Mouse (Mus musculus): Measurements from ENCODE around the gene Arl15.

The Arl15 gene

GRCm38 (mm10) chr13:113869212-113870205 lies 75.2 kb downstream of the Arl15 start:
- no peak for DNase-seq (ENCODE audit: low spot score in 2 of 2)

- DNase-seq (ENCODE audit: low spot score in 2 of 2), result no peak
These were observed 76.1 kb downstream of the Arl15 start for GRCm38 (mm10) chr13:113870403-113870802.

- no peak for DNase-seq (ENCODE audit: low spot score in 2 of 2)
These were observed 77.5 kb downstream of the Arl15 start for GRCm38 (mm10) chr13:113871853-113872252.

- DNase-seq (ENCODE audit: low spot score in 2 of 2), result no peak
These were observed 81.4 kb downstream of the Arl15 start for GRCm38 (mm10) chr13:113875724-113876123.

- DNase-seq (ENCODE audit: low spot score in 2 of 2), result peak; percentile 22 to 54
These were observed 83.1 kb downstream of the Arl15 start for GRCm38 (mm10) chr13:113877420-113877819.

- DNase-seq (ENCODE audit: low spot score in 2 of 2), result no peak
These were observed 84.3 kb downstream of the Arl15 start for GRCm38 (mm10) chr13:113878571-113878970.

- no peak for DNase-seq (ENCODE audit: low spot score in 2 of 2)
These were observed 85.5 kb downstream of the Arl15 start for GRCm38 (mm10) chr13:113879651-113880327.

GRCm38 (mm10) chr13:113880564-113881171 lies 86.4 kb downstream of the Arl15 start:
- no peak for DNase-seq (ENCODE audit: low spot score in 2 of 2)

- no peak for DNase-seq (ENCODE audit: low spot score in 2 of 2)
These were observed 88.7 kb downstream of the Arl15 start for GRCm38 (mm10) chr13:113882959-113883358.

- DNase-seq (ENCODE audit: low spot score in 2 of 2), result no peak
These were observed 92.8 kb downstream of the Arl15 start for GRCm38 (mm10) chr13:113887090-113887489.

GRCm38 (mm10) chr13:113888126-113888525 lies 93.8 kb downstream of the Arl15 start:
- DNase-seq (ENCODE audit: low spot score in 2 of 2), result no peak

GRCm38 (mm10) chr13:113888704-113889103 lies 94.4 kb downstream of the Arl15 start:
- DNase-seq (ENCODE audit: low spot score in 2 of 2), result no peak

- DNase-seq (ENCODE audit: low spot score in 2 of 2), result no peak
These were observed 95.1 kb downstream of the Arl15 start for GRCm38 (mm10) chr13:113889140-113890055.

- DNase-seq (ENCODE audit: low spot score in 2 of 2), result no peak
These were observed 102.4 kb downstream of the Arl15 start for GRCm38 (mm10) chr13:113896684-113897083.

GRCm38 (mm10) chr13:113897498-113897897 lies 103.2 kb downstream of the Arl15 start:
- DNase-seq (ENCODE audit: low spot score in 2 of 2), result no peak

- DNase-seq (ENCODE audit: low spot score in 2 of 2), result no peak
These were observed 103.6 kb downstream of the Arl15 start for GRCm38 (mm10) chr13:113897951-113898350.

- DNase-seq (ENCODE audit: low spot score in 2 of 2), result no peak
These were observed 106.8 kb downstream of the Arl15 start for GRCm38 (mm10) chr13:113901001-113901545.

GRCm38 (mm10) chr13:113903255-113903654 lies 109.0 kb downstream of the Arl15 start:
- DNase-seq (ENCODE audit: low spot score in 2 of 2), result no peak

- DNase-seq (ENCODE audit: low spot score in 2 of 2), result no peak
These were observed 117.7 kb downstream of the Arl15 start for GRCm38 (mm10) chr13:113911986-113912519.

GRCm38 (mm10) chr13:113914551-113914971 lies 120.3 kb downstream of the Arl15 start:
- DNase-seq (ENCODE audit: low spot score in 2 of 2), result no peak

GRCm38 (mm10) chr13:113915700-113916099 lies 121.4 kb downstream of the Arl15 start:
- no peak for DNase-seq (ENCODE audit: low spot score in 2 of 2)
